Mouse (Mus musculus): ENCODE results near the gene Pcdh17. TPM values are rescaled to one million over a fixed set of nuclear protein-coding genes. Genes with fewer than 3 reads are reported as not detected.

Pcdh17 gene
- polyA plus RNA-seq, 1 experiment from 2014 or later, result 0.60 TPM

DNA sequence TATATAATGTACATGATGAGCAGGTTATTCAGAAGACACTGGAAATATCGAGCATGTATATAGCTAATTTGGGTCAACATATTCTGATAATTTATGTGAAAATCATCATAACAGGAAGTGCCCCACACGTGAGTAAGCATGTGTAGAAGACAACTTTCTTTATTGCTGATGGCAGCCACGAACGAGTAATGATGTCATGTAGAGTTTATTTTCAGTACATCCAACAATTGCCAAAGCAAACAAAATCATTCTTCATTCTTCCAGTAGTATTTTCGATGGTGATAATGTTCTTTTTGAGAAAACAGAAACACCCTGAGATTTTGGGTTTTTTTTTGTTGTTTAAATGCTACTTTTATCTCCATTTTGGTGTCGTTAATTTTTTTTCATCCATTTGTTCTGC lies 37.2 kb downstream of the Pcdh17 start:
- H3K27me3 ChIP-seq, result no peaks in the 10 kb centered on the region
- ATAC-seq (ENCODE audit: low read depth), result no peak
- H3K4me1 ChIP-seq (replicated peaks), result no peaks in the 10 kb centered on the region
- no peak for DNase-seq
- no peaks in the 10 kb centered on the region for H3K9me3 ChIP-seq (replicated peaks)
- H3K4me3 ChIP-seq (replicated peaks), result no peak overlapping the region
- 48% methylated on average over 6 of the region's 6 CpGs for WGBS (ENCODE audit: insufficient replicate concordance)
- no peaks in the 10 kb centered on the region for H3K36me3 ChIP-seq
- H3K4me2 ChIP-seq, result no peak overlapping the region
- H3K27ac ChIP-seq, result no peak overlapping the region
- no peak overlapping the region for H3K9ac ChIP-seq

GRCm38 (mm10) chr14:84484350-84484749 lies 41.0 kb downstream of the Pcdh17 start:
- ATAC-seq (ENCODE audit: low read depth) (no peak), DNase-seq (no peak)
- Histone ChIP-seq H3K4me3 (replicated peaks) (no peak overlapping the region), H3K9me3 (replicated peaks) (no peaks in the 10 kb centered on the region), H3K27me3 (no peaks in the 10 kb centered on the region), H3K9ac (no peak overlapping the region), H3K4me2 (no peak overlapping the region), H3K27ac (no peak overlapping the region), H3K4me1 (replicated peaks) (no peaks in the 10 kb centered on the region), H3K36me3 (no peaks in the 10 kb centered on the region)
- WGBS (ENCODE audit: insufficient replicate concordance), result 62% methylated on average over 4 of the region's 4 CpGs

DNA sequence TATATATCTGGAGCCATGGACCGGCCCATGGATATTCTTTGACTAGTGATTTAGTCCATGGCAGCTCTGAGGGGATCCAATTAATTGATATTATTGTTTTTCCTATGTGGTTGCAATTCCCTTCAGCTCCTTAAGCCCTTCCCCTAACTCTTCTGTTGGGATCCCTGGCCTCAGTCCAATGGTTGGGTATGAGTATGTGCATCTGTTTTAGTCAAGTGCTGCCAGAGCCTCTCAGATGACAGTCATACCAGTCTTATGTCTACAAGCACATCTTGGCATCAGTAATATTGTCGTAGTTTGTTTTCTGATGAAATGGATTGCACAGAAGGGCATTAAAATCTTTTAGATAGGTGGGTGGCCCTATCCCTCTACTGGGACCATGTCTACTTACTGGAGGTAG lies 67.6 kb downstream of the Pcdh17 start:
- DNase-seq (no peak), ATAC-seq (ENCODE audit: low read depth) (no peak)
- no peaks in the 10 kb centered on the region for H3K36me3 ChIP-seq
- no peaks in the 10 kb centered on the region for H3K4me1 ChIP-seq (replicated peaks)
- no peak overlapping the region for H3K4me3 ChIP-seq (replicated peaks)
- H3K27me3 ChIP-seq, result no peaks in the 10 kb centered on the region
- no peak overlapping the region for H3K9ac ChIP-seq
- WGBS (ENCODE audit: insufficient replicate concordance), result 77% methylated on average over 2 of the region's 2 CpGs
- H3K9me3 ChIP-seq (replicated peaks), result no peaks in the 10 kb centered on the region
- H3K27ac ChIP-seq, result no peak overlapping the region
- no peak overlapping the region for H3K4me2 ChIP-seq

DNA sequence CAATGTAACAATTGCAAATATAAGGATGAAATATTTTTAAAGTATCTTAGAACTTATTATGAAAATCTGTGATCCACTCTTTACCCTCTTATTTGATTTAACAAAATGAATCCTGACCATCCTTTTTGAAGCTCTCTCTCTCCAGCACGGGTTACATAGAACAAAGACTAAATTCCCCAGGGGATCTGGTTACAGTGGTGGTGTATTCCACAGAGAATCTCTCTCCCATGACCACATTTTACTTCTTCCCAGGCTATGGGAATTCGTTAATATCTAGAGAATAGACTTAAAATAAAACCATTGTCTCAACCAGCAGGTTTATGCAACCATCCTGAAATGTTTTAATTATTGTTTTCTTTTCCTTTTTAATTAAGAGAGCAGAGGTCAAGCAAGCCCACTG lies 89.0 kb downstream of the Pcdh17 start:
- no peak overlapping the region for H3K9ac ChIP-seq
- no peaks in the 10 kb centered on the region for H3K4me1 ChIP-seq (replicated peaks)
- H3K36me3 ChIP-seq, result no peaks in the 10 kb centered on the region
- no peak overlapping the region for H3K27ac ChIP-seq
- no peak for ATAC-seq (ENCODE audit: low read depth)
- no peaks in the 10 kb centered on the region for H3K27me3 ChIP-seq
- no peak overlapping the region for H3K4me3 ChIP-seq (replicated peaks)
- H3K4me2 ChIP-seq, result no peak overlapping the region
- 0 out of 2 replicates have a peak, but pooled peaks cover 3% of the 10 kb centered on the region for H3K9me3 ChIP-seq (replicated peaks)
- WGBS (ENCODE audit: insufficient replicate concordance), result 32% methylated on average over 2 of the region's 2 CpGs
- DNase-seq, result no peak

DNA sequence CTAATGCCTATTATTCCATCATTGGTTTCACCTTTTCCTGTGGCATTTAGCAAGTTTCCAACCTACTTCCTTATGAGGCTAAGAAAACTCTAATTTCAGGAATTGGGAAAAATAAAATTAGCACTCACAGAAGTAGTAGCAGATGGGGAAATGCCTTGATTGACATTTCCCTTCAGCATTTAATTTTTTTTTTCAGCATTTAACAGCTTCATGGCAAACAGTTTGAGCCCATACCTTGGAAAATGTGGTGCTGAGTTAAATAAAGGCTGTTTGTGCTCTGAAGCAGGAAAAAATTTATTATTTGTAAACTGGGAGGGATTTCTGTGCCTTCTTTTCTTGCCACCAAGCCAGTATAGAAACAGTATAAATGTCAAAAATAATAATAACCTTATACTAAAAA lies 91.9 kb downstream of the Pcdh17 start:
- H3K27me3 ChIP-seq, result no peaks in the 10 kb centered on the region
- ATAC-seq (ENCODE audit: low read depth), result no peak
- H3K36me3 ChIP-seq, result no peaks in the 10 kb centered on the region
- no peak overlapping the region for H3K4me2 ChIP-seq
- no peak overlapping the region for H3K27ac ChIP-seq
- DNase-seq, result no peak
- no peak overlapping the region for H3K4me3 ChIP-seq (replicated peaks)
- H3K9me3 ChIP-seq (replicated peaks), result 0 out of 2 replicates have a peak, but pooled peaks cover 3% of the 10 kb centered on the region
- H3K9ac ChIP-seq, result no peak overlapping the region
- H3K4me1 ChIP-seq (replicated peaks), result no peaks in the 10 kb centered on the region

DNA sequence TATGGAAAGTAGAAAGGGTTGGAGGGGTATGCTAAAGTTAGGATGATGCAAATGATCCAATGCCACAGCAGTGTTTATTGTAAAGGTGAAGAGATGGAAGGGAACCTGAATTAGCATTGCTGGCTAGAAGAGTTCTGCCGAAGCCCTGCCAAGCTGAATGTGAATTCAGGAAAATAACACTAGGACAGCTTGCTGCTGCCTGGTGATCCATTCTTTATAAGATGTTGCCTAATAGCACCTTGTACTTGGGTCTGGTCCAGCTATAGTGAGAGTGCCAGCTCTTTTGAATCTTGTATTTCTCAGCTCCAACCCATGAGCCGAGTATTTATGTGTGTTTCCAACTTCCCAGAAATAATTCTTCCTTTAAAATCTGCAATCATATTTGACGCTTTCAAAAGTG lies 98.5 kb downstream of the Pcdh17 start:
- WGBS (ENCODE audit: insufficient replicate concordance), result 70% methylated on average over 3 of the region's 3 CpGs

DNA sequence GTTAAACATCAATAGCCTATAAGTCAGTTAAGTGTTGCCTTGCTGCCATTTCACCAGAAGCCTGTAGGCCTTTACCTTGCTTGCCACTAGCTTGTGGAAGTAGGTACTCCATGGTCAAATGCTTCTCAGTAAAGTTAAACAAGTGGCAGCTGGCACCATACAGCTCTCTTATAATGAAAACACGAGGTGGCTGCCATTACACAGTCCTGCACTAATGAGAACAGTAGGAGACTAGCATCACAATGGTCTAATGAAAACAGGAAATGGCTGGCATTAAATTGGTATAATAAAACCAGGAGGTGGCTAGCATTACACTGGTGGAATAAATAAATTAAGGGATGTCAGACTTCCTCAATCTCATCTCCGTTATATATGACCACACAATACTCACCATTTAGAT lies 102.6 kb downstream of the Pcdh17 start:
- DNase-seq (no peak), ATAC-seq (ENCODE audit: low read depth) (no peak)
- Histone ChIP-seq H3K27me3 (no peaks in the 10 kb centered on the region), H3K4me3 (replicated peaks) (no peak overlapping the region), H3K36me3 (no peaks in the 10 kb centered on the region), H3K9me3 (replicated peaks) (no peaks in the 10 kb centered on the region), H3K27ac (no peak overlapping the region), H3K9ac (no peak overlapping the region), H3K4me2 (no peak overlapping the region), H3K4me1 (replicated peaks) (no peaks in the 10 kb centered on the region)
- 49% methylated on average over 2 of the region's 2 CpGs for WGBS (ENCODE audit: insufficient replicate concordance)

More for the DNA sequence above, 98.5 kb downstream of the Pcdh17 start:
- DNase-seq (no peak), ATAC-seq (ENCODE audit: low read depth) (no peak)
- Histone ChIP-seq H3K27ac (no peak overlapping the region), H3K36me3 (no peaks in the 10 kb centered on the region), H3K4me1 (replicated peaks) (no peaks in the 10 kb centered on the region), H3K9ac (no peak overlapping the region), H3K9me3 (replicated peaks) (no peaks in the 10 kb centered on the region), H3K4me3 (replicated peaks) (no peak overlapping the region), H3K27me3 (no peaks in the 10 kb centered on the region), H3K4me2 (no peak overlapping the region)

DNA sequence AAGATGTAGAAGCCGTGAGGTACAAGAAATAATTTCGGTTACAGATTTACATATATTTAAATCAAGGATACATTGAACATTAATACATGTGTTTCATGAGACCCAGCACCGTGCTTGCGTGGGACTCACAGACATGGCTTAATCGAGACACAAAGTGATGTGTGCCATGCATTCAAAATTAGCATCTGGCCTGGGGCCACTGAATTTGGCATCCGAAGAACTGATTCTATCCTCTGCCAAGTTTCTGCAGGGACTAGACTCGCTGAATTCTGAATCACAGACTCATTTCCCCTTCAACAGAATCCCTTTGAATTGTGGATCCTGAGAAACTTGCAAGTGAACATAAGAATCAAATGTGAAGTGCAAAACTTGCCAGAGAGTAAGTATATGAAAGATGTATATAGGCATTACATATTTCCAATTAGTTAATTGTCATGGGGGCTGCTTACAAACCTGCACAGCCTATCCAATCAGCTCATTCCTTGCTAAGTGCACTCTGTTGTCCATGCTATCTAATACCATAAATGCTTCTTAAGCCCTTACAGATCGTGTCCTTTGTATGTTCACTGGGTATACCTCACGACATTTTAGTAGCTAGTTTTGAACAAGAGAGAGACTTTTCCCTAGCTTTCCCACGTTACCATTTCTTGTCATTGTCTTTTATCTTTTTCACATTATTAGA lies 104.3 kb downstream of the Pcdh17 start:
- no peak overlapping the region for H3K27ac ChIP-seq
- WGBS (ENCODE audit: insufficient replicate concordance), result 69% methylated on average over 10 of the region's 10 CpGs
- H3K4me1 ChIP-seq (replicated peaks), result no peaks in the 10 kb centered on the region
- ATAC-seq (ENCODE audit: low read depth) (no peak), DNase-seq (no peak)
- H3K4me3 ChIP-seq (replicated peaks), result no peak overlapping the region
- H3K9ac ChIP-seq, result no peak overlapping the region
- H3K36me3 ChIP-seq, result no peaks in the 10 kb centered on the region
- H3K9me3 ChIP-seq (replicated peaks), result no peaks in the 10 kb centered on the region
- H3K27me3 ChIP-seq, result no peaks in the 10 kb centered on the region
- no peak overlapping the region for H3K4me2 ChIP-seq

- no peak overlapping the region for H3K4me3 ChIP-seq (replicated peaks)
- H3K9ac ChIP-seq, result no peak overlapping the region
- no peak overlapping the region for H3K4me2 ChIP-seq
- no peaks in the 10 kb centered on the region for H3K9me3 ChIP-seq (replicated peaks)
- H3K4me1 ChIP-seq (replicated peaks), result no peaks in the 10 kb centered on the region
- 71% methylated on average over 5 of the region's 5 CpGs for WGBS (ENCODE audit: insufficient replicate concordance)
- DNase-seq, result no peak
- no peaks in the 10 kb centered on the region for H3K27me3 ChIP-seq
- ATAC-seq (ENCODE audit: low read depth), result no peak
- no peak overlapping the region for H3K27ac ChIP-seq
- H3K36me3 ChIP-seq, result no peaks in the 10 kb centered on the region
Measured at GRCm38 (mm10) chr14:84551546-84551945, 108.2 kb downstream of the Pcdh17 start.

DNA sequence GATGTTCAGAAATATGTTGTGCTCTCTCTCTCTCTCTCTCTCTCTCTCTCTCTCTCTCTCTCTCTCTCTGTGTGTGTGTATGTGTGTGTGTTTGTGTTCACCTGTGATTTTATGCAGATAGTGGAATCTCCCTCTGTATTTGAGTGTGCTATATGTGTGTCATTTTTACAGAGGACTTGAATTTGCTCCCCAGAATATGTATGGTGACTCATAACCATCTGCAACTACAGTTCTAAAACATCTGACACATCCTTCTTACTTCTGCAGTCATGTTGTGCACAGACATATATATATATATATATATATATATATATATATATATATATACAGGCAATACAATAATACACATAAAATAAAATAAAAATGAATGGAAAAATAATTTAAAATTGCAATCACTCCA lies 127.7 kb downstream of the Pcdh17 start:
- Histone ChIP-seq H3K9ac (no peak overlapping the region), H3K4me3 (replicated peaks) (no peak overlapping the region), H3K27ac (no peak overlapping the region), H3K9me3 (replicated peaks) (no peaks in the 10 kb centered on the region), H3K4me2 (no peak overlapping the region), H3K4me1 (replicated peaks) (no peaks in the 10 kb centered on the region), H3K27me3 (no peaks in the 10 kb centered on the region), H3K36me3 (no peaks in the 10 kb centered on the region)
- ATAC-seq (ENCODE audit: low read depth), result no peak
- no peak for DNase-seq
